ENCODE assay signal across 9 mouse cellular contexts in genomic region chr10:30778240-30778639, GRCm38 (mm10). TPM values are rescaled to one million over a fixed set of nuclear protein-coding genes. Genes with fewer than 3 reads are reported as not detected.
A peak's percentile ranks its signal among the peaks of the same experiment; 100 is the strongest.
DNase-seq lines count a peak whose midpoint lies in the region; ATAC-seq and TF ChIP-seq lines count a peak whose summit lies in the region.
"Had no signal": no experiment of that assay in that cellular context is flagged by ENCODE, and none has a peak within 500 bp of the region (broad histone marks: within the 10 kb centered on the region; RNA-seq: fewer than 3 reads in every experiment).

No protein-coding gene starts in this region.

- no peak overlapping the region for H3K4me2 ChIP-seq in forebrain, embryonic 16.5 days (ENCODE audit: low read length)
- H3K4me2 ChIP-seq in forebrain, embryonic 14.5 days (ENCODE audit: low read length): no peak overlapping the region
- no peak overlapping the region for H3K4me2 ChIP-seq in heart, embryonic 13.5 days
- H3K4me2 ChIP-seq in stomach, postnatal 0 days (replicated peaks; ENCODE audit: low read depth): no peak overlapping the region
- H3K4me2 ChIP-seq: neural tube, embryonic 12.5 days had no signal

- H3K27ac ChIP-seq in forebrain, embryonic 16.5 days (ENCODE audit: low read length): no peak overlapping the region
- no peak overlapping the region for H3K27ac ChIP-seq in forebrain, embryonic 14.5 days (ENCODE audit: low read depth, low read length)
- peak overlapping the region; percentile 34; the same call in 1 of the 2 replicates for H3K27ac ChIP-seq in heart, embryonic 13.5 days (replicated peaks)
- H3K27ac ChIP-seq in stomach, postnatal 0 days (replicated peaks): no peak overlapping the region
- H3K27ac ChIP-seq: neural tube, embryonic 12.5 days had no signal

- no peaks in the 10 kb centered on the region for H3K36me3 ChIP-seq in forebrain, embryonic 16.5 days (ENCODE audit: control insufficient read depth, insufficient read depth)
- no peaks in the 10 kb centered on the region for H3K36me3 ChIP-seq in forebrain, embryonic 14.5 days (ENCODE audit: control insufficient read depth, insufficient read depth, low read length)
- peaks cover 10% of the 10 kb centered on the region; the same call in 1 of the 2 replicates for H3K36me3 ChIP-seq in heart, embryonic 13.5 days
- H3K36me3 ChIP-seq in stomach, postnatal 0 days (ENCODE audit: control insufficient read depth, insufficient read depth, low read length): no peaks in the 10 kb centered on the region
- H3K36me3 ChIP-seq: neural tube, embryonic 12.5 days had no signal

- TF ChIP-seq EP300 in stomach, postnatal 0 days (optimal IDR thresholded peaks at IDR 0.05): no peak

- H3K4me1 ChIP-seq in forebrain, embryonic 16.5 days (replicated peaks; ENCODE audit: control insufficient read depth, insufficient read depth, low read length): peaks cover 3% of the 10 kb centered on the region; the same call in 1 of the 2 replicates
- H3K4me1 ChIP-seq in forebrain, embryonic 14.5 days (ENCODE audit: control insufficient read depth, insufficient read depth, low read length): no peaks in the 10 kb centered on the region
- peaks cover 9% of the 10 kb centered on the region for H3K4me1 ChIP-seq in heart, embryonic 13.5 days
- no peaks in the 10 kb centered on the region for H3K4me1 ChIP-seq in stomach, postnatal 0 days (replicated peaks; ENCODE audit: control insufficient read depth, insufficient read depth)
- H3K4me1 ChIP-seq: neural tube, embryonic 12.5 days had no signal

- H3K9ac ChIP-seq in forebrain, embryonic 16.5 days (replicated peaks; ENCODE audit: low read depth, low read length): no peak overlapping the region
- no peak overlapping the region for H3K9ac ChIP-seq in forebrain, embryonic 14.5 days (ENCODE audit: low read length)
- H3K9ac ChIP-seq in heart, embryonic 13.5 days: no peak overlapping the region
- H3K9ac ChIP-seq in stomach, postnatal 0 days (ENCODE audit: low read length): no peak overlapping the region
- H3K9ac ChIP-seq: neural tube, embryonic 12.5 days had no signal

- no peak overlapping the region for H3K4me3 ChIP-seq in forebrain, embryonic 16.5 days (replicated peaks; ENCODE audit: low read length)
- no peak overlapping the region for H3K4me3 ChIP-seq in forebrain, embryonic 14.5 days (ENCODE audit: low read depth, low read length)
- H3K4me3 ChIP-seq in heart, embryonic 13.5 days: no peak overlapping the region
- no peak overlapping the region for H3K4me3 ChIP-seq in stomach, postnatal 0 days (ENCODE audit: low read depth, low read length)
- H3K4me3 ChIP-seq: neural tube, embryonic 12.5 days had no signal

- TF ChIP-seq CTCF in stomach, postnatal 0 days (IDR thresholded peaks at IDR 0.05; ENCODE audit: low read depth): no peak

- 77% methylated on average over 3 of the region's 3 CpGs for WGBS in forebrain, embryonic 16.5 days
- 80% methylated on average over 3 of the region's 3 CpGs for WGBS in forebrain, embryonic 14.5 days
- 49% methylated on average over 3 of the region's 3 CpGs for WGBS in heart, embryonic 13.5 days
- 53% methylated on average over 3 of the region's 3 CpGs for WGBS in stomach, postnatal 0 days

- DNase-seq in forebrain, embryonic 14.5 days (ENCODE audit: low spot score): no peak
- peak; percentile 4 for DNase-seq in urinary bladder, postnatal 14 days (ENCODE audit: low spot score)
- no peak for DNase-seq in urinary bladder, postnatal 25 days (ENCODE audit: low spot score)
- no peak for DNase-seq in stomach, postnatal 0 days (ENCODE audit: low spot score)
- no peak for DNase-seq in thymus, adult 18-20 months

- no peaks in the 10 kb centered on the region for H3K9me3 ChIP-seq in forebrain, embryonic 16.5 days (ENCODE audit: control insufficient read depth, low read length)
- H3K9me3 ChIP-seq in forebrain, embryonic 14.5 days (replicated peaks; ENCODE audit: control insufficient read depth, low read length): no peaks in the 10 kb centered on the region
- no peaks in the 10 kb centered on the region for H3K9me3 ChIP-seq in heart, embryonic 13.5 days
- H3K9me3 ChIP-seq in stomach, postnatal 0 days (ENCODE audit: control insufficient read depth, low read length): no peaks in the 10 kb centered on the region
- H3K9me3 ChIP-seq: neural tube, embryonic 12.5 days had no signal

- ATAC-seq in forebrain, embryonic 16.5 days: 0 out of 2 replicates have a peak, but pooled peaks have one; percentile 7
- no peak for ATAC-seq in forebrain, embryonic 14.5 days
- no peak for ATAC-seq in heart, embryonic 13.5 days (ENCODE audit: extremely low read depth, insufficient number of reproducible peaks, low FRiP score, low TSS enrichment)
- peak; percentile 54; the same call in 1 of the 2 replicates for ATAC-seq in stomach, postnatal 0 days (ENCODE audit: low FRiP score, low TSS enrichment)
- no peak for ATAC-seq in erythroblast, adult 5-6 weeks (replicated peaks; ENCODE audit: low FRiP score, poor library complexity, severe bottlenecking)

- no peaks in the 10 kb centered on the region for H3K27me3 ChIP-seq in forebrain, embryonic 16.5 days (replicated peaks; ENCODE audit: control insufficient read depth, insufficient read depth, low read length)
- no peaks in the 10 kb centered on the region for H3K27me3 ChIP-seq in forebrain, embryonic 14.5 days (replicated peaks; ENCODE audit: control insufficient read depth, insufficient read depth, low read length)
- no peaks in the 10 kb centered on the region for H3K27me3 ChIP-seq in heart, embryonic 13.5 days (replicated peaks)
- no peaks in the 10 kb centered on the region for H3K27me3 ChIP-seq in stomach, postnatal 0 days (ENCODE audit: control insufficient read depth, insufficient read depth, low read length)
- H3K27me3 ChIP-seq: neural tube, embryonic 12.5 days had no signal

RNA-seq across cellular contexts. Expression of gene Ncoa7, which starts 24.9 kb away (rescaled TPM):
- polyA plus RNA-seq in forebrain, embryonic 16.5 days (2015; fragmentation: Nextera tagmentation; extraction: Ambion mirVana): 14.8 and 18.7 TPM in 2 replicates
- 7.1 and 10.3 TPM in 2 replicates for polyA plus RNA-seq in forebrain, embryonic 14.5 days (2014; fragmentation: Nextera tagmentation; extraction: Ambion mirVana)
- 7.1 and 7.2 TPM in 2 replicates for polyA plus RNA-seq in heart, embryonic 13.5 days (2015; fragmentation: Nextera tagmentation; extraction: Ambion mirVana)
- polyA plus RNA-seq in stomach, postnatal 0 days (2015; fragmentation: Nextera tagmentation; extraction: Ambion mirVana): 11.4 and 12.2 TPM in 2 replicates
- 129 and 168 TPM in 2 replicates for total RNA-seq in erythroblast, adult 5-6 weeks (2015; ENCODE audit: low replicate concordance)
- 257 and 280 TPM in 2 replicates for total RNA-seq in erythroblast, adult 5-6 weeks (2017; ENCODE audit: low replicate concordance)

Comparison
In these comparisons a context has a peak if more than half of its experiments do, and no peak if none do; other contexts are left out.
1. ATAC-seq: peak in forebrain, embryonic 16.5 days (single experiment) and stomach, postnatal 0 days (single experiment); none in forebrain, embryonic 14.5 days (single experiment), heart, embryonic 13.5 days (single experiment) and erythroblast, adult 5-6 weeks (single experiment).